Mouse (Mus musculus): ENCODE data around the gene Avp.

Avp gene

GRCm38 (mm10) chr2:130575873-130576272, 6.5 kb downstream of the Avp start, which contains the start of gene Oxt:
Gene Oxt, plus strand, starts transcription at chr2:130576173.
- DNase-seq (ENCODE audit: extremely low read depth, insufficient read length, low spot score), result no peak

DNA sequence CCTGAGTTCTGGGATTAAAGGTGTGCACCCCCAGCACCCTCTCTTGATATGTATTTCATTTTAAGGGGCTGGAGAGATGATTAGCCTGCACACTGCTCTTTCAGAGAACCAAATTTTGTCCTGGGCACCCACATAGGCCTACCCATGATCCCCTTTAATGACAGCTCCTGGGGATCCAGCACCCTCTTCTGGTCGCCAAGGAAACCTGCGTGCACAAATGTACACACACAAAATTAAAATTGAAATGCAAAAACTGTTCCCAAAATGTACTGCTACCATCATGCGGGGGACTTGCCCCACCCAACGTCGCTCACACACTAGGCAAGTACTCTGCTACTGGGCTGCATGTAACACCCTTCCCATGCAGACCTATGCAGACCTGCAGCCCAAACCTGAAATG, 7.4 kb downstream of the Avp start:
- DNase-seq (ENCODE audit: extremely low read depth, insufficient read length, low spot score), result no peak

- DNase-seq (ENCODE audit: extremely low read depth, insufficient read length, low spot score), result no peak
Observed at GRCm38 (mm10) chr2:130569926-130570325, 12.4 kb downstream of the Avp start.

DNA sequence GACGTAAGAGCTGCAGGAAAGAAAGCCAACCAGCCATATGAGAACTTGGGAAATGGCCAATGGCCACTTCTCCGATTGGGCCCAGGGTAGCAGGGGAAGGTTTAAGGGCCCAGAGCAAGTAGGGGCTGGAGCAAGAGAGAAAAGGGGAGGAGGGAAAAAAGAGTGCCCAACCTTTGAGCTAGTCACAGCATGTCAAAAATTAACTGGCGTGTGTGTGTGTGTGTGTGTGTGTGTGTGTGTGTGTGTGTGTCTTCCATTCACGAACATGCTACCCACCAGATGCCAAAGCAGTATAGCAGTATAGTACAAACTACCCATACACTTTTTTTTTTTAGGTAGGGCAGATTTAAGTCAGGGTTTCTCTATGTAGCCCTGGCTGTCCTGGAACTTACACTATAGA, 13.4 kb downstream of the Avp start:
- DNase-seq (ENCODE audit: extremely low read depth, insufficient read length, low spot score), result no peak

DNA sequence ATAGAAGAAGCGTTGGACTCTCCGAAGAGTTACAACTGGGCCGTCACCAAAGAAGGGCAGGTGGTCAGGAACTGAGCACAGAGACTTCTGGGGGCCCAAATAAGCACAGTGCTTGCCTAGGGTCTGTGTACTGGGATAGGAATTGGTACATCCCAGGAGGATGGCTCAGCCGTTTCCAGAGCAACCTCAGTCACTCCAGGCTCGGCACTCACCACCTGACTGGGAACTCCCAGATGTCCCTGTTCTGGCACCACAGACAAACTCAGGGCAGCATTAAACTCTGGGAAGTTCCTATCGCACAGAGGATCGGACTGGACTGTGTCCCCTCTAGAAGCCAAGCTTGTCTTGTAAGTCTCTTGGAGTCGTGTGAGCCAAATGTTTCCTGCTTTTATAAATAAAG, 17.4 kb downstream of the Avp start:
- DNase-seq (ENCODE audit: extremely low read depth, insufficient read length, low spot score), result no peak

GRCm38 (mm10) chr2:130564063-130564462, 18.3 kb downstream of the Avp start:
- DNase-seq (ENCODE audit: extremely low read depth, insufficient read length, low spot score), result no peak

DNA sequence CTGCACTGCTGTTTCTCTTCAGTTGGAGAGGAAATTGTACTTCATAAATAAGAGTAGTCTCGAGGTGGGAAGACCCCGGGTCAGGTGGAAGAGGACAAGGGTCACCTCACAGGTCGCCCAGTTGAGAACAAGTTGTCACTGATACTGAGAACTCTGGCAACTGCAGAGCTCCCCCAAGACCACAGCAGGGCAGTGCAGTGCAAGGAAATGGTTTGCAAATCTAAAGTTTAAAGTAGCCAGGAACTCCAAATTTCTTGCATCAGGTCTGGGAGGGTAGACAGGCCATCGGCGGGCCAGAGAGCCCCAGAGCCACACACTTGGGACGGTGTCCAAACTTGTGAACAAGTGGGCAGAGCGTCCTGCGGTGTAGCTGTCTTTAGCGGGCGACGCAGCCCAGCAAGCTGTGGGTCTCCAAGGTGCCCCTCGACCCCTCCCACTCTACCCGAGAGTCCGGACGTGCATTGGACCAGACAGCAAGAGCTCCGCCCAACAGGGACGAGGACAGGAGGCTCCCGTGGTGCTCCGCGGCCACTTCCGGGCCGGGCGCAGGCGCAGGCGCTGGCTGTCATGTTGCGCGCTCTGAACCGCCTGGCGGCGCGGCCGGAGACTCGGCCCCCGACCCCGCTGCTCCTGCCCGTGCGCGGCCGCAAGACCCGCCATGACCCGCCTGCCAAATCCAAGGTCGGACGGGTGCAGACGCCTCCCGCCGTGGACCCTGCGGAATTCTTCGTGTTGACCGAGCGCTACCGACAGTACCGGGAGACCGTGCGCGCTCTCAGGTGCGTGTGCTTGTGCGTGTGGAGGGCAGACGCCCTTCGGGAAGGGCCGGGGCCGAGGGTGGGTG, 18.9 kb downstream of the Avp start, which contains the start of gene Mrps26:
TSS of gene Mrps26 (plus strand) at position 531 of the 844 bp plus-strand sequence.
- peak; percentile 95 for DNase-seq (ENCODE audit: extremely low read depth, insufficient read length, low spot score)

GRCm38 (mm10) chr2:130558015-130558414, 24.3 kb downstream of the Avp start:
- peak; percentile 46 for DNase-seq (ENCODE audit: extremely low read depth, insufficient read length, low spot score)

GRCm38 (mm10) chr2:130557462-130557861, 24.9 kb downstream of the Avp start:
- DNase-seq (ENCODE audit: extremely low read depth, insufficient read length, low spot score), result no peak

GRCm38 (mm10) chr2:130556292-130556691, 26.1 kb downstream of the Avp start:
- DNase-seq (ENCODE audit: extremely low read depth, insufficient read length, low spot score), result no peak

- no peak for DNase-seq (ENCODE audit: extremely low read depth, insufficient read length, low spot score)
Observed at GRCm38 (mm10) chr2:130554841-130555240, 27.5 kb downstream of the Avp start.

- no peak for DNase-seq (ENCODE audit: extremely low read depth, insufficient read length, low spot score)
Observed at GRCm38 (mm10) chr2:130546957-130547356, 35.4 kb downstream of the Avp start.

- DNase-seq (ENCODE audit: extremely low read depth, insufficient read length, low spot score), result no peak
Observed at GRCm38 (mm10) chr2:130540266-130540665, 42.1 kb downstream of the Avp start.

- no peak for DNase-seq (ENCODE audit: extremely low read depth, insufficient read length, low spot score)
Observed at GRCm38 (mm10) chr2:130538876-130539546, 43.3 kb downstream of the Avp start.

DNA sequence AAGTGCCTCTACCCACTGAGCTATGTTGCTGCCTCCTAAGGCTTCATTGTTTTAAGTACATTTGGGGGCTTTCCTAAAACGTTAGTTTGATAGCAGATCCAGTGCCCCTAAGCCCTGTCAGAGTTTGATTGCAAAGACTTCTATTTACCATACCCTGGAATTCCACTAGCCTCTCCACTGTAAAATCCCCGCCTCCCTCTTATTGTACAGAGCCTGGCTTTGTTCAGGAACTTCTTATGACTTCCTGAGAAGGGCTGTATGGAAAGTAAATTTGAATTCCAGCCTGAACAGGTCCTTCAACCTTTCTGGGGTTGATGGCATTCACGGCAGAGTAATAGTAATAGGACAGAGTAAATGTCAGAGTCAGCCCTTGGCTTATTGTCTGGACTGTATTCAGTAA, 45.5 kb downstream of the Avp start:
- no peak for DNase-seq (ENCODE audit: extremely low read depth, insufficient read length, low spot score)

GRCm38 (mm10) chr2:130535017-130535416, 47.3 kb downstream of the Avp start:
- DNase-seq (ENCODE audit: extremely low read depth, insufficient read length, low spot score), result no peak

DNA sequence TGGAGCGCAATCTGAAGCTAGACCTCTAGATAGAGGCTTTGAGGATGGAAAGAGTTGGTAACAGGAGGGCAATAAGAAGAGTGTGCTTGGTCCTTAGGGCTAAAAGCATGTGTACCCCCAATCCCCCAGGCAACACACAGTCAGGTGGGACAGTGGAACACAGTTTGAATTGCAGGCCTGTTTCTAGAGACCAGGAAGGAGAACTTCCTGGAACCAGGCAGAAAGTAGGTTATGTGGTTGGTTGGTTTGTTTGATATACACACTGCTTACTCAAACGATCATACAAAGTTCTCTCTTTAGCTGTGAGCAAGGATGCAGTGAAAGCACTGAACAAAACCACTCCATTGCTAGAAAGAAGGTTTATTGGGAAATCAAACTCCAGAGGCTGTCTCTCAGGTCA, 50.2 kb downstream of the Avp start:
- no peak for DNase-seq (ENCODE audit: extremely low read depth, insufficient read length, low spot score)
